Mouse (Mus musculus): ENCODE measurements around the gene Sec11a. TPM values are rescaled to one million over a fixed set of nuclear protein-coding genes. Genes with fewer than 3 reads are reported as not detected.

Sec11a gene
- polyA plus RNA-seq, 1 experiment from 2014 or later = 208 TPM

- ATAC-seq (ENCODE audit: insufficient number of reproducible peaks, insufficient read depth, low FRiP score, low TSS enrichment) = no peak
- H3K4me3 ChIP-seq = no peak overlapping the region
- no peak overlapping the region for H3K9ac ChIP-seq
- H3K4me1 ChIP-seq = peaks cover 12% of the 10 kb centered on the region; the same call in 1 of the 2 replicates
- H3K36me3 ChIP-seq = peaks cover 67% of the 10 kb centered on the region
- H3K4me2 ChIP-seq (replicated peaks) = no peak overlapping the region
- no peaks in the 10 kb centered on the region for H3K27me3 ChIP-seq
- 90% methylated on average over 15 of the region's 15 CpGs for WGBS
- no peaks in the 10 kb centered on the region for H3K9me3 ChIP-seq
- H3K27ac ChIP-seq = no peak overlapping the region
Observed at GRCm38 (mm10) chr7:80893086-80893752, 54.4 kb downstream of the Sec11a start.

DNA sequence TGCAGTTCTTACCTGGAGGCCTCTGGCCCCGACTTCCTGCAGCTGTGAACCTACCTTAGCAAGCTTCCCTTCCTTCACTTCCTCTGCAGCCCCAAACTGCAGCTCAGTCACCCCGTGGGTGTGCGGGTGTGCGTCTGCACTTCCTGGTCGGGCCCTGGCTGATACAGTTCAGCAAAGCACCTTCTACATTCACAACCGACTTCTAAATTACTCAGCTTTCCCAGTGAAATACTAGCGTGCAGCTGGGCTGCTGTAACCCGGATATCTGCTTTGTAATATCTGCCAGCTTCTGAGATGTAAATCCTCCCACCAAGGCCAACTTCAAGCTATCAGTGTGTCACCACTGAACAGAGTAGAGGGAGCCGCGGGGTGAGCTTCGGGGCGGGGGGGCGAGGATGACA is 57.7 kb downstream of the Sec11a start:
- peaks cover 37% of the 10 kb centered on the region for H3K36me3 ChIP-seq

GRCm38 (mm10) chr7:80889021-80889511 is 58.5 kb downstream of the Sec11a start:
- H3K4me2 ChIP-seq (replicated peaks) = peak overlapping the region; percentile 11; the same call in 1 of the 2 replicates
- H3K9ac ChIP-seq = no peak overlapping the region
- H3K4me1 ChIP-seq = peaks cover 12% of the 10 kb centered on the region; the same call in 1 of the 2 replicates
- H3K27me3 ChIP-seq = no peaks in the 10 kb centered on the region
- H3K36me3 ChIP-seq = peaks cover 36% of the 10 kb centered on the region
- peak; percentile 79; the same call in 1 of the 2 replicates for ATAC-seq (ENCODE audit: insufficient number of reproducible peaks, insufficient read depth, low FRiP score, low TSS enrichment)
- H3K4me3 ChIP-seq = no peak overlapping the region
- WGBS = 42% methylated on average over 9 of the region's 9 CpGs
- H3K27ac ChIP-seq = peak overlapping the region; percentile 69
- no peaks in the 10 kb centered on the region for H3K9me3 ChIP-seq

More for the DNA sequence above, 57.7 kb downstream of the Sec11a start:
- peak overlapping the region; percentile 69 for H3K27ac ChIP-seq
- H3K9me3 ChIP-seq = no peaks in the 10 kb centered on the region
- 77% methylated on average over 13 of the region's 13 CpGs for WGBS
- no peaks in the 10 kb centered on the region for H3K27me3 ChIP-seq
- no peak overlapping the region for H3K9ac ChIP-seq
- no peak overlapping the region for H3K4me3 ChIP-seq
- H3K4me2 ChIP-seq (replicated peaks) = no peak overlapping the region
- peaks cover 12% of the 10 kb centered on the region; the same call in 1 of the 2 replicates for H3K4me1 ChIP-seq
- no peak for ATAC-seq (ENCODE audit: insufficient number of reproducible peaks, insufficient read depth, low FRiP score, low TSS enrichment)

DNA sequence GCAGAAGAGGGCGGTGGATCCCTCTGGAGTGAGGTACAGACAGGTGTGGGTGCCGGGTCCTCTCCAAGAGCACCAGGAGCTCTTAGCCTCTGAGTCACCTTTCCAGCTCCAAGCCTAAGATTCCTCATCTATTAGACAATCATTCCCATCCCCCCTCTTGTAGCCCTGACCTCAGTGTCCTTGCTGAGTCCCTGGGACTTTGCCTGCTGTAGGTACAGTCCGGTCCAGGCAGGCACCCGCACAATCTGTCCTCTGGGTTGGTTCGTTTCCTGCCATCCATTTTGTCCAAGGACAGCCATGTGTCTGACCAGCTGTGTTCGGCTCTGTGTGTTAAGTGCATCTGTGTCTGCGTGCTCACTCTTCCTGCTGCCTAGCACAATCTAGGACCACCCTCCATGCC is 59.0 kb downstream of the Sec11a start:
- peaks cover 33% of the 10 kb centered on the region for H3K36me3 ChIP-seq
- no peaks in the 10 kb centered on the region for H3K9me3 ChIP-seq
- H3K4me1 ChIP-seq = peaks cover 12% of the 10 kb centered on the region; the same call in 1 of the 2 replicates
- 0 out of 2 replicates have a peak, but pooled peaks have one; percentile 12 for ATAC-seq (ENCODE audit: insufficient number of reproducible peaks, insufficient read depth, low FRiP score, low TSS enrichment)
- no peak overlapping the region for H3K4me3 ChIP-seq
- no peak overlapping the region for H3K4me2 ChIP-seq (replicated peaks)
- peak overlapping the region; percentile 69 for H3K27ac ChIP-seq
- no peaks in the 10 kb centered on the region for H3K27me3 ChIP-seq
- WGBS = 71% methylated on average over 7 of the region's 7 CpGs
- H3K9ac ChIP-seq = no peak overlapping the region

- Histone ChIP-seq H3K27ac (no peak overlapping the region), H3K9ac (no peak overlapping the region), H3K27me3 (no peaks in the 10 kb centered on the region), H3K36me3 (peaks cover 4% of the 10 kb centered on the region), H3K4me2 (replicated peaks) (no peak overlapping the region), H3K4me3 (no peak overlapping the region), H3K4me1 (peaks cover 12% of the 10 kb centered on the region; the same call in 1 of the 2 replicates), H3K9me3 (no peaks in the 10 kb centered on the region)
- ATAC-seq (ENCODE audit: insufficient number of reproducible peaks, insufficient read depth, low FRiP score, low TSS enrichment) = no peak
- WGBS = 32% methylated on average over 1 of the region's 1 CpGs
Observed at GRCm38 (mm10) chr7:80885666-80886065, 61.9 kb downstream of the Sec11a start.

DNA sequence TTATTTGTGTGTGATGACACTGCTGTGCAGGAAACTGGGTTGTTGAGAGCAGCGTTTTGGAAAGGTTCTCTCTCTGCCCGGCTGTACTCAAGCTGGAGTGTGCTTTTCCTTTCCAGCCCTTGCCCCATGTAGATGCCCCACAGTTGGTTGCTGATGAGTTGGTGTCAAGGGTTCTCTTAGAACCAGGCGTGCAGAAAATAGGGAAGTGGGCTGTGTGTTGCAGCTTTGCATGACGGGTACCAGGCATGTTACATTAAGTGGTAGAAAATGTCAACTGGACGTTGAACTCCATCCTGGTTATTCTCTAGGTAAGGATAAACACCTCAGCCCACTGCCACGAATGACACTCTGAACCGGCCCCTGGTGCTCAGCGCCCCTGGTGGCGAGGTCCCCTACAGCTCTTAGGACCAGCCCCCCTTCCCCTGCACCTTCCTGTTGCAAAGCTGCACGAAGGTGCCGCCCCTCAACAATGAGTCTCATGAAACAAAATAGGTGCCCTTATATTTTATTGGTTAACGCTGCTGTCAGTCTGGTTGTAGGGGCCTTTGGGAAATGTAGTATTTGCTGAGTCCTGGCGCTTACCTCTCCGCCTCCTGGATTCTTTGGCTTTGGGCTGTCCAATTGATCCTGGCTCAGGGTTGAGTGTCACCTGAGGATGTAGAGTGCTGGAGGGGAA is 64.6 kb downstream of the Sec11a start:
- no peak overlapping the region for H3K27ac ChIP-seq
- no peaks in the 10 kb centered on the region for H3K9me3 ChIP-seq
- peaks cover 11% of the 10 kb centered on the region; the same call in 1 of the 2 replicates for H3K36me3 ChIP-seq
- H3K9ac ChIP-seq = no peak overlapping the region
- WGBS = 22% methylated on average over 14 of the region's 14 CpGs
- H3K4me3 ChIP-seq = no peak overlapping the region
- no peaks in the 10 kb centered on the region for H3K4me1 ChIP-seq
- ATAC-seq (ENCODE audit: insufficient number of reproducible peaks, insufficient read depth, low FRiP score, low TSS enrichment) = peak; percentile 57; the same call in 1 of the 2 replicates
- H3K27me3 ChIP-seq = no peaks in the 10 kb centered on the region
- H3K4me2 ChIP-seq (replicated peaks) = peak overlapping the region; percentile 38

GRCm38 (mm10) chr7:80875727-80876126 is 71.9 kb downstream of the Sec11a start:
- no peak for ATAC-seq (ENCODE audit: insufficient number of reproducible peaks, insufficient read depth, low FRiP score, low TSS enrichment)
- Histone ChIP-seq H3K27ac (no peak overlapping the region), H3K4me1 (no peaks in the 10 kb centered on the region), H3K9ac (no peak overlapping the region), H3K9me3 (no peaks in the 10 kb centered on the region), H3K4me3 (no peak overlapping the region), H3K27me3 (0 out of 2 replicates have a peak, but pooled peaks cover 9% of the 10 kb centered on the region), H3K4me2 (replicated peaks) (no peak overlapping the region), H3K36me3 (peaks cover 78% of the 10 kb centered on the region)
- 35% methylated on average over 37 of the region's 37 CpGs for WGBS

DNA sequence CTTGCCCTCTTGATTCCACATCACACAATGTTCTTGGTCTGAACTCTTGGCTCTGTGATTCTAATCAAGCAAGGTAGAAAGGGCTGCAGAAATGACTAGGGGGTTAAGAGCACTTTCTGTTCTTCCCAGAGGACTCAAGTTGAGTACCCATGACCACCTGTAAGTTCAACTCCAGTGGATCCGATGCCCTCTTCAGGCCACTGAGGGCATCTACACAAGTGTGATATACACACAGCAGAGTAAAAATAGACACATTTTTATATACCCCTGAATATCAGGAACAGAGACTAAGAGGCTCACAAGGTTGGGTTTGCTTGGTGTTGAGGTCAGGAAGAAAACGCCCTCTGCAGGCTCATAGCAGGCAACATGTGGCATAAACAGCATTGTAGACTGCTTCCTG is 73.9 kb downstream of the Sec11a start:
- Histone ChIP-seq H3K4me1 (no peaks in the 10 kb centered on the region), H3K27ac (no peak overlapping the region), H3K9ac (no peak overlapping the region), H3K4me2 (replicated peaks) (no peak overlapping the region), H3K4me3 (no peak overlapping the region), H3K9me3 (no peaks in the 10 kb centered on the region), H3K27me3 (0 out of 2 replicates have a peak, but pooled peaks cover 9% of the 10 kb centered on the region), H3K36me3 (peaks cover 91% of the 10 kb centered on the region)
- WGBS = 90% methylated on average over 2 of the region's 2 CpGs
- no peak for ATAC-seq (ENCODE audit: insufficient number of reproducible peaks, insufficient read depth, low FRiP score, low TSS enrichment)

- Histone ChIP-seq H3K36me3 (peaks cover 93% of the 10 kb centered on the region), H3K4me1 (no peaks in the 10 kb centered on the region), H3K9me3 (no peaks in the 10 kb centered on the region), H3K4me3 (no peak overlapping the region), H3K9ac (no peak overlapping the region), H3K4me2 (replicated peaks) (no peak overlapping the region), H3K27ac (no peak overlapping the region), H3K27me3 (0 out of 2 replicates have a peak, but pooled peaks cover 9% of the 10 kb centered on the region)
- 91% methylated on average over 5 of the region's 5 CpGs for WGBS
- ATAC-seq (ENCODE audit: insufficient number of reproducible peaks, insufficient read depth, low FRiP score, low TSS enrichment) = no peak
Observed at GRCm38 (mm10) chr7:80873038-80873437, 74.5 kb downstream of the Sec11a start.

GRCm38 (mm10) chr7:80868686-80869085 is 78.9 kb downstream of the Sec11a start:
- Histone ChIP-seq H3K9me3 (no peaks in the 10 kb centered on the region), H3K9ac (no peak overlapping the region), H3K27ac (no peak overlapping the region), H3K27me3 (no peaks in the 10 kb centered on the region), H3K4me3 (no peak overlapping the region), H3K4me1 (peaks cover under 1% of the 10 kb centered on the region; the same call in 1 of the 2 replicates), H3K36me3 (peaks cover 88% of the 10 kb centered on the region), H3K4me2 (replicated peaks) (no peak overlapping the region)
- 88% methylated on average over 2 of the region's 2 CpGs for WGBS
- ATAC-seq (ENCODE audit: insufficient number of reproducible peaks, insufficient read depth, low FRiP score, low TSS enrichment) = no peak

GRCm38 (mm10) chr7:80866514-80867147 is 80.9 kb downstream of the Sec11a start:
- ATAC-seq (ENCODE audit: insufficient number of reproducible peaks, insufficient read depth, low FRiP score, low TSS enrichment) = no peak
- Histone ChIP-seq H3K9ac (no peak overlapping the region), H3K4me1 (peaks cover 18% of the 10 kb centered on the region), H3K4me2 (replicated peaks) (no peak overlapping the region), H3K36me3 (peaks cover 79% of the 10 kb centered on the region), H3K27me3 (no peaks in the 10 kb centered on the region), H3K4me3 (no peak overlapping the region), H3K27ac (no peak overlapping the region), H3K9me3 (no peaks in the 10 kb centered on the region)
- 84% methylated on average over 7 of the region's 7 CpGs for WGBS

All from embryonic facial prominence, embryonic 12.5 days (tissue).